Mouse (Mus musculus) lung, postnatal 4 days (tissue): ENCODE measurements around the gene Sppl3.

Experiments used
- DNase-seq, 2 experiments: peaks; one replicate each; pipeline ENCODE4 v3.0.0; 2021

Gene Sppl3

GRCm38 (mm10) chr5:115010577-115011216 is at the start of gene Sppl3:
Sppl3 (plus strand) TSS chr5:115011137.
- DNase-seq, result peak; percentile 96 to 97

GRCm38 (mm10) chr5:114961590-114962360 is 49.2 kb upstream of the Sppl3 start:
- DNase-seq, result peak in 1 of 2 experiments; percentile 62

GRCm38 (mm10) chr5:114964315-114964966 is 46.5 kb upstream of the Sppl3 start:
- no peak for DNase-seq

GRCm38 (mm10) chr5:114964967-114965898 is 45.7 kb upstream of the Sppl3 start:
- no peak for DNase-seq

- no peak for DNase-seq
These were observed 43.2 kb upstream of the Sppl3 start for GRCm38 (mm10) chr5:114967523-114968268.

GRCm38 (mm10) chr5:114968651-114969050 is 42.3 kb upstream of the Sppl3 start:
- no peak for DNase-seq

- DNase-seq, result no peak
These were observed 41.9 kb upstream of the Sppl3 start for GRCm38 (mm10) chr5:114969064-114969463.

- no peak for DNase-seq
These were observed 41.2 kb upstream of the Sppl3 start for GRCm38 (mm10) chr5:114969609-114970215.

- DNase-seq, result peak in 1 of 2 experiments; percentile 23
These were observed 40.1 kb upstream of the Sppl3 start, which contains the start of gene Hnf1a for GRCm38 (mm10) chr5:114970824-114971227. Hnf1a (minus strand) TSS chr5:114971094.

- DNase-seq, result no peak
These were observed 38.7 kb upstream of the Sppl3 start for GRCm38 (mm10) chr5:114972201-114972600.

GRCm38 (mm10) chr5:114973131-114973530 is 37.8 kb upstream of the Sppl3 start:
- DNase-seq, result no peak

- no peak for DNase-seq
These were observed 34.0 kb upstream of the Sppl3 start for GRCm38 (mm10) chr5:114976935-114977334.

- no peak for DNase-seq
These were observed 32.5 kb upstream of the Sppl3 start for GRCm38 (mm10) chr5:114978473-114978872.

- DNase-seq, result no peak
These were observed 32.1 kb upstream of the Sppl3 start for GRCm38 (mm10) chr5:114978888-114979249.

GRCm38 (mm10) chr5:114979250-114980121 is 31.5 kb upstream of the Sppl3 start:
- peak; percentile 80 to 87 for DNase-seq

GRCm38 (mm10) chr5:114980122-114980748 is 30.7 kb upstream of the Sppl3 start:
- DNase-seq, result peak; percentile 15 to 52

GRCm38 (mm10) chr5:114982001-114982400 is 28.9 kb upstream of the Sppl3 start:
- no peak for DNase-seq

GRCm38 (mm10) chr5:114985074-114985473 is 25.9 kb upstream of the Sppl3 start:
- no peak for DNase-seq

GRCm38 (mm10) chr5:114996447-114996846 is 14.5 kb upstream of the Sppl3 start:
- peak in 1 of 2 experiments; percentile 21 for DNase-seq

GRCm38 (mm10) chr5:114997327-114997726 is 13.6 kb upstream of the Sppl3 start:
- DNase-seq, result peak; percentile 38 to 53
